ENCODE assay signal across 11 mouse cellular contexts in the genomic region with DNA sequence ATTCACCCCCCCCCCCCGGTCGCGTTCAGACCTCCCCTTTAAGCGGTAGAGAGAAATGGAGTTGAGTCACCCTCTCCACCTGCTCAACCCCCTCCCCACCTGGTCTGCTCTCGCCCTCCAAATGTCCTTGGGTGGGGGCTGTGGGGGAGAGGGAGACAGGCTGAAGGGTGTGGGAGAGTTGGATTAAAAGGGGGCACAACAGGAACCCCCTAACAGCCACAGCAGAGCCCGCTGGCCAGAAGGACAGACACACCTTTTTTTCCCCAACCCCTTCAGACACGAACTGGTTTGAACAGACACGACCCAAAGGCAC. TPM values are rescaled to one million over a fixed set of nuclear protein-coding genes. Genes with fewer than 3 reads are reported as not detected.
DNase-seq lines count a peak whose midpoint lies in the region; ATAC-seq and TF ChIP-seq lines count a peak whose summit lies in the region.
"Had no signal": no experiment of that assay in that cellular context is flagged by ENCODE, and none has a peak within 500 bp of the region (broad histone marks: within the 10 kb centered on the region; RNA-seq: fewer than 3 reads in every experiment).

No protein-coding gene starts in this region.

- no peak overlapping the region for H3K4me3 ChIP-seq in heart, embryonic 12.5 days
- peak overlapping the region; percentile 82 for H3K4me3 ChIP-seq in E14TG2a.4 (replicated peaks; ENCODE audit: low read length)
- peak overlapping the region; percentile 53 for H3K4me3 ChIP-seq in forebrain, postnatal 0 days (ENCODE audit: low read depth, low read length)
- H3K4me3 ChIP-seq in liver, embryonic 15.5 days (replicated peaks): 0 out of 2 replicates have a peak overlapping the region, but pooled peaks have one; percentile 33

- H3K4me1 ChIP-seq in heart, embryonic 12.5 days (replicated peaks): peaks cover 35% of the 10 kb centered on the region
- peaks cover 85% of the 10 kb centered on the region for H3K4me1 ChIP-seq in E14TG2a.4 (replicated peaks; ENCODE audit: low read depth, low read length)
- no peaks in the 10 kb centered on the region; the same call in 1 of the 2 replicates for H3K4me1 ChIP-seq in forebrain, postnatal 0 days (ENCODE audit: insufficient read depth)
- peaks cover 48% of the 10 kb centered on the region for H3K4me1 ChIP-seq in liver, embryonic 15.5 days (replicated peaks)

- TF ChIP-seq CTCF in E14TG2a.4 (conservative IDR thresholded peaks at IDR 0.05; ENCODE audit: low read length): no peak
- no peak for TF ChIP-seq CTCF in forebrain, postnatal 0 days (IDR thresholded peaks at IDR 0.05; ENCODE audit: low read depth)

- no peak overlapping the region for H3K9ac ChIP-seq in heart, embryonic 12.5 days
- H3K9ac ChIP-seq in forebrain, postnatal 0 days: peak overlapping the region; percentile 60
- H3K9ac ChIP-seq in liver, embryonic 15.5 days: no peak overlapping the region

- peaks cover 80% of the 10 kb centered on the region for H3K27me3 ChIP-seq in heart, embryonic 12.5 days (replicated peaks)
- peaks cover 80% of the 10 kb centered on the region for H3K27me3 ChIP-seq in E14TG2a.4 (ENCODE audit: insufficient read depth, low read length)
- H3K27me3 ChIP-seq in forebrain, postnatal 0 days (ENCODE audit: insufficient read depth, low read length): peaks cover 42% of the 10 kb centered on the region
- peaks cover 100% of the 10 kb centered on the region for H3K27me3 ChIP-seq in liver, embryonic 15.5 days

- H3K27ac ChIP-seq in heart, embryonic 12.5 days (ENCODE audit: poor library complexity, severe bottlenecking): no peak overlapping the region
- peak overlapping the region; percentile 78 for H3K27ac ChIP-seq in forebrain, postnatal 0 days (ENCODE audit: low read depth, low read length)
- H3K27ac ChIP-seq in liver, embryonic 15.5 days (replicated peaks): no peak overlapping the region

- H3K9me3 ChIP-seq in heart, embryonic 12.5 days (replicated peaks): no peaks in the 10 kb centered on the region
- no peaks in the 10 kb centered on the region for H3K9me3 ChIP-seq in E14TG2a.4 (ENCODE audit: low read length)
- H3K9me3 ChIP-seq in forebrain, postnatal 0 days (ENCODE audit: low read length): no peaks in the 10 kb centered on the region
- H3K9me3 ChIP-seq in liver, embryonic 15.5 days (replicated peaks): no peaks in the 10 kb centered on the region

- H3K4me2 ChIP-seq in heart, embryonic 12.5 days: peak overlapping the region; percentile 72
- H3K4me2 ChIP-seq in forebrain, postnatal 0 days (ENCODE audit: low read depth): peak overlapping the region; percentile 99
- peak overlapping the region; percentile 68; the same call in 1 of the 2 replicates for H3K4me2 ChIP-seq in liver, embryonic 15.5 days

- intact Hi-C loops in heart, postnatal 25 days (cut with DNase I): no loop called here

- ATAC-seq in heart, embryonic 12.5 days (ENCODE audit: insufficient number of reproducible peaks, low FRiP score): no peak
- no peak for ATAC-seq in forebrain, postnatal 0 days
- ATAC-seq in liver, embryonic 15.5 days (ENCODE audit: insufficient read depth): no peak
- no peak for ATAC-seq in monocyte, adult 5-6 weeks (replicated peaks; ENCODE audit: insufficient number of reproducible peaks, low FRiP score, low TSS enrichment, poor library complexity, severe bottlenecking)

- H3K36me3 ChIP-seq in heart, embryonic 12.5 days: no peaks in the 10 kb centered on the region
- no peaks in the 10 kb centered on the region for H3K36me3 ChIP-seq in E14TG2a.4 (ENCODE audit: insufficient read depth, low read length)
- no peaks in the 10 kb centered on the region for H3K36me3 ChIP-seq in forebrain, postnatal 0 days (ENCODE audit: insufficient read depth)
- no peaks in the 10 kb centered on the region for H3K36me3 ChIP-seq in liver, embryonic 15.5 days (replicated peaks)

- WGBS in heart, embryonic 12.5 days: 1% methylated on average over 8 of the region's 8 CpGs
- 1% methylated on average over 8 of the region's 8 CpGs for WGBS in forebrain, postnatal 0 days
- 3% methylated on average over 8 of the region's 8 CpGs for WGBS in liver, embryonic 15.5 days (ENCODE audit: insufficient replicate concordance)

- DNase-seq in heart, postnatal 25 days (ENCODE audit: low spot score): no peak
- DNase-seq in forebrain, postnatal 0 days: no peak
- no peak for DNase-seq in retina, embryonic 14.5 days (ENCODE audit: low spot score)
- no peak for DNase-seq in left cerebral cortex, adult 11 months (ENCODE audit: low spot score)
- DNase-seq: adrenal gland, postnatal 10 days; kidney, adult 9 months; lung, postnatal 36 days had no signal

RNA-seq across cellular contexts. Expression of a gene that starts 3.0 kb away (rescaled TPM):
- polyA plus RNA-seq in heart, embryonic 12.5 days (2016; fragmentation: Nextera tagmentation; extraction: Ambion mirVana): 0.12 TPM in 1 of 2 replicates, not detected in the other
- total RNA-seq in heart, postnatal 25 days (2021): not detected
- 82.7 and 116 TPM in 2 replicates for total RNA-seq in forebrain, postnatal 0 days (2014; rRNA removed)
- polyA plus RNA-seq in forebrain, postnatal 0 days (2015; fragmentation: Nextera tagmentation; extraction: Ambion mirVana): 26.7 and 40.0 TPM in 2 replicates
- polyA plus RNA-seq in liver, embryonic 15.5 days (2015; fragmentation: Nextera tagmentation; extraction: Ambion mirVana): not detected in 2 replicates
- total RNA-seq in monocyte, adult 5-6 weeks (2017): not detected in 3 replicates

RNA-seq across cellular contexts. Expression of a gene that starts 16.7 kb away (rescaled TPM):
- polyA plus RNA-seq in heart, embryonic 12.5 days (2016; fragmentation: Nextera tagmentation; extraction: Ambion mirVana): 143 and 145 TPM in 2 replicates
- 10 to 100 TPM; 34.4 to 43.0 TPM for total RNA-seq in heart, postnatal 25 days (2021)
- 105 and 144 TPM in 2 replicates for total RNA-seq in forebrain, postnatal 0 days (2014; rRNA removed)
- polyA plus RNA-seq in forebrain, postnatal 0 days (2015; fragmentation: Nextera tagmentation; extraction: Ambion mirVana): 335 and 346 TPM in 2 replicates
- 74.7 and 77.6 TPM in 2 replicates for polyA plus RNA-seq in liver, embryonic 15.5 days (2015; fragmentation: Nextera tagmentation; extraction: Ambion mirVana)
- total RNA-seq in monocyte, adult 5-6 weeks (2017): 11.6 to 30.8 TPM (median 18.7 TPM) in 3 replicates

RNA-seq across cellular contexts. Expression of a gene that starts 41.4 kb away (rescaled TPM):
- polyA plus RNA-seq in heart, embryonic 12.5 days (2016; fragmentation: Nextera tagmentation; extraction: Ambion mirVana): 74.4 and 78.1 TPM in 2 replicates
- total RNA-seq in heart, postnatal 25 days (2021): 10 to 100 TPM; 57.2 to 67.0 TPM
- total RNA-seq in forebrain, postnatal 0 days (2014; rRNA removed): 66.1 and 96.9 TPM in 2 replicates
- 176 and 201 TPM in 2 replicates for polyA plus RNA-seq in forebrain, postnatal 0 days (2015; fragmentation: Nextera tagmentation; extraction: Ambion mirVana)
- 50.6 and 53.4 TPM in 2 replicates for polyA plus RNA-seq in liver, embryonic 15.5 days (2015; fragmentation: Nextera tagmentation; extraction: Ambion mirVana)
- total RNA-seq in monocyte, adult 5-6 weeks (2017): 21.8 to 58.2 TPM (median 38.8 TPM) in 3 replicates

RNA-seq across cellular contexts. Expression of a gene that starts 42.4 kb away (rescaled TPM):
- 42.7 and 48.6 TPM in 2 replicates for polyA plus RNA-seq in heart, embryonic 12.5 days (2016; fragmentation: Nextera tagmentation; extraction: Ambion mirVana)
- 10 to 100 TPM; 37.5 to 40.4 TPM for total RNA-seq in heart, postnatal 25 days (2021)
- 46.6 and 55.2 TPM in 2 replicates for total RNA-seq in forebrain, postnatal 0 days (2014; rRNA removed)
- 18.2 and 21.7 TPM in 2 replicates for polyA plus RNA-seq in forebrain, postnatal 0 days (2015; fragmentation: Nextera tagmentation; extraction: Ambion mirVana)
- polyA plus RNA-seq in liver, embryonic 15.5 days (2015; fragmentation: Nextera tagmentation; extraction: Ambion mirVana): 15.3 and 19.0 TPM in 2 replicates
- 193 to 207 TPM (median 205 TPM) in 3 replicates for total RNA-seq in monocyte, adult 5-6 weeks (2017)

RNA-seq across cellular contexts. Expression of a gene that starts 42.8 kb away (rescaled TPM):
- 0.69 and 0.70 TPM in 2 replicates for polyA plus RNA-seq in heart, embryonic 12.5 days (2016; fragmentation: Nextera tagmentation; extraction: Ambion mirVana)
- total RNA-seq in heart, postnatal 25 days (2021): 10 to 100 TPM; 18.3 to 27.6 TPM
- total RNA-seq in forebrain, postnatal 0 days (2014; rRNA removed): 1.2 and 3.1 TPM in 2 replicates
- 0.06 and 0.28 TPM in 2 replicates for polyA plus RNA-seq in forebrain, postnatal 0 days (2015; fragmentation: Nextera tagmentation; extraction: Ambion mirVana)
- polyA plus RNA-seq in liver, embryonic 15.5 days (2015; fragmentation: Nextera tagmentation; extraction: Ambion mirVana): 0.06 and 0.20 TPM in 2 replicates
- not detected in 3 replicates for total RNA-seq in monocyte, adult 5-6 weeks (2017)

Comparison
In these comparisons a context has a peak if more than half of its experiments do, and no peak if none do; other contexts are left out.
1. RNA of a gene that starts 3.0 kb away (total RNA-seq): 82.7 to 116 TPM in forebrain, postnatal 0 days; not detected in heart, postnatal 25 days and not detected in monocyte, adult 5-6 weeks; every median in the first group is over 10 times any median in the second.
2. Peak in every context shown above with its lines, with median percentiles within 50 percentile points of each other: H3K4me2 ChIP-seq.